Mouse (Mus musculus) layer of hippocampus, adult 18-20 months (tissue): ENCODE measurements around the gene Pde4b. TPM values are rescaled to one million over a fixed set of nuclear protein-coding genes. Genes with fewer than 3 reads are reported as not detected.
A peak's percentile ranks its signal among the peaks of the same experiment; 100 is the strongest.

Source experiments
- DNase-seq, 2 experiments: peaks; one replicate each; pipeline ENCODE4 v3.0.0; 2022; ENCODE audit warnings: low spot score in 2 of 2
- total RNA-seq, 2 experiments: library from RNA; stranded (reverse); gene quantifications; 2 replicates each; pipeline ENCODE4 v1.2.3; 2021

Gene Pde4b
- total RNA-seq, 2 experiments from 2014 or later = 59.5 to 65.2 TPM

- no peak for DNase-seq
Observed at GRCm38 (mm10) chr4:102498920-102499316, 411.6 kb downstream of the Pde4b start.

- DNase-seq = no peak
Observed at GRCm38 (mm10) chr4:102505714-102506113, 418.4 kb downstream of the Pde4b start.

GRCm38 (mm10) chr4:102506376-102507280 lies 419.3 kb downstream of the Pde4b start:
- DNase-seq = no peak

GRCm38 (mm10) chr4:102507344-102507743 lies 420.0 kb downstream of the Pde4b start:
- no peak for DNase-seq

- no peak for DNase-seq
Observed at GRCm38 (mm10) chr4:102507753-102508152, 420.4 kb downstream of the Pde4b start.

- DNase-seq = no peak
Observed at GRCm38 (mm10) chr4:102510061-102510460, 422.7 kb downstream of the Pde4b start.

- DNase-seq = peak in 1 of 2 experiments; percentile 46
Observed at GRCm38 (mm10) chr4:102510939-102511391, 423.6 kb downstream of the Pde4b start.

- DNase-seq = peak in 1 of 2 experiments; percentile 17
Observed at GRCm38 (mm10) chr4:102511511-102511910, 424.2 kb downstream of the Pde4b start.

- DNase-seq = no peak
Observed at GRCm38 (mm10) chr4:102512940-102513339, 425.6 kb downstream of the Pde4b start.

- no peak for DNase-seq
Observed at GRCm38 (mm10) chr4:102513514-102513913, 426.2 kb downstream of the Pde4b start.

- DNase-seq = no peak
Observed at GRCm38 (mm10) chr4:102514972-102515835, 427.9 kb downstream of the Pde4b start.

GRCm38 (mm10) chr4:102516395-102516794 lies 429.1 kb downstream of the Pde4b start:
- DNase-seq = no peak

GRCm38 (mm10) chr4:102516982-102517630 lies 429.8 kb downstream of the Pde4b start:
- peak in 1 of 2 experiments; percentile 39 for DNase-seq

- no peak for DNase-seq
Observed at GRCm38 (mm10) chr4:102517653-102518052, 430.3 kb downstream of the Pde4b start.

- DNase-seq = no peak
Observed at GRCm38 (mm10) chr4:102518341-102518740, 431.0 kb downstream of the Pde4b start.

GRCm38 (mm10) chr4:102520669-102521261 lies 433.4 kb downstream of the Pde4b start:
- DNase-seq = no peak

GRCm38 (mm10) chr4:102521434-102521833 lies 434.1 kb downstream of the Pde4b start:
- DNase-seq = peak in 1 of 2 experiments; percentile 13

GRCm38 (mm10) chr4:102527361-102527760 lies 440.0 kb downstream of the Pde4b start:
- DNase-seq = no peak

GRCm38 (mm10) chr4:102530797-102531196 lies 443.5 kb downstream of the Pde4b start:
- no peak for DNase-seq

GRCm38 (mm10) chr4:102531729-102532128 lies 444.4 kb downstream of the Pde4b start:
- DNase-seq = no peak
